Mouse (Mus musculus): ENCODE results near the gene Slc2a1.

- TF ChIP-seq CTCF (IDR thresholded peaks at IDR 0.05; ENCODE audit: extremely low read depth, insufficient read depth, insufficient read length, insufficient replicate concordance) (no peak), POLR2A (IDR thresholded peaks at IDR 0.05; ENCODE audit: low read depth, low read length) (no peak)
These were observed 1.1 kb downstream of the Slc2a1 start for GRCm38 (mm10) chr4:119109640-119110039.

Measured in spleen, adult 2 months (tissue).